Mouse (Mus musculus) heart, embryonic 14.5 days (tissue): ENCODE measurements around the gene Knop1. TPM values are rescaled to one million over a fixed set of nuclear protein-coding genes. Genes with fewer than 3 reads are reported as not detected.

Experiments used
- ATAC-seq: fragments of 200-750 bp; cut with Nextera tagmentation; 2 replicates; pipeline ENCODE4 v1.8.0; 2017; ENCODE audit warnings: low read depth, moderate TSS enrichment; ENCODE audit not compliant: insufficient number of reproducible peaks, insufficient read depth, low FRiP score
- H3K27ac ChIP-seq, 2 experiments: fragments of 200-500 bp in 1 of 2; fragments of 300-500 bp in 1 of 2; sonication (generic) in 1 of 2; replicated peaks in 1 of 2; 2 replicates each; pipeline ENCODE4 v1.5.1; 2012 to 2014; ENCODE audit warnings: low read depth in 2 of 2, low read length in 2 of 2, control low read depth in 1 of 2, mild to moderate bottlenecking in 1 of 2, mixed read lengths in 1 of 2; ENCODE audit not compliant: control insufficient read depth in 1 of 2, insufficient read depth in 1 of 2
- H3K27me3 ChIP-seq: fragments of 300-500 bp; sonication (generic); 2 replicates; pipeline ENCODE4 v1.6.1; 2014; ENCODE audit warnings: mild to moderate bottlenecking, low read length, control low read depth; ENCODE audit not compliant: control insufficient read depth, insufficient read depth
- H3K36me3 ChIP-seq: fragments of 300-500 bp; sonication (generic); 2 replicates; pipeline ENCODE4 v1.6.1; 2014; ENCODE audit warnings: mild to moderate bottlenecking, control low read depth, low read length, mixed read lengths; ENCODE audit not compliant: control insufficient read depth, insufficient read depth
- H3K4me1 ChIP-seq, 2 experiments: fragments of 200-500 bp in 1 of 2; fragments of 300-500 bp in 1 of 2; sonication (generic) in 1 of 2; 2 replicates each; pipeline ENCODE4 v1.6.1; 2012 to 2014; ENCODE audit warnings: low read length in 2 of 2, control low read depth in 1 of 2, mixed read lengths in 1 of 2; ENCODE audit not compliant: control insufficient read depth in 2 of 2, insufficient read depth in 2 of 2
- H3K4me2 ChIP-seq: fragments of 300-500 bp; sonication (generic); 2 replicates; pipeline ENCODE4 v1.6.1; 2014; ENCODE audit warnings: mild to moderate bottlenecking, low read length
- H3K4me3 ChIP-seq, 2 experiments: fragments of 200-500 bp in 1 of 2; fragments of 300-500 bp in 1 of 2; sonication (generic) in 1 of 2; 2 replicates each; pipeline ENCODE4 v1.5.1; 2012 to 2014; ENCODE audit warnings: low read length in 2 of 2, mild to moderate bottlenecking in 2 of 2, control low read depth in 1 of 2, low read depth in 1 of 2, moderate library complexity in 1 of 2; ENCODE audit not compliant: control insufficient read depth in 1 of 2, insufficient read depth in 1 of 2
- H3K9ac ChIP-seq: fragments of 300-500 bp; sonication (generic); 2 replicates; pipeline ENCODE4 v1.6.1; 2014; ENCODE audit warnings: mild to moderate bottlenecking, low read length
- H3K9me3 ChIP-seq: fragments of 300-500 bp; sonication (generic); 2 replicates; pipeline ENCODE4 v1.6.1; 2016; ENCODE audit warnings: low read length, control low read depth; ENCODE audit not compliant: control insufficient read depth
- WGBS: fragments of 180-500 bp; shearing (Covaris S2); extraction: QIAGEN DNeasy Blood & Tissue Kit; methylation state at CpG from one replicate; pipeline ENCODE4 v1.1.7; 2014; 5-methylcytosine and 5-hydroxymethylcytosine counted together
- polyA plus RNA-seq: library from polyadenylated mRNA; unstranded; fragments of >200 nt; fragmentation: Nextera tagmentation; extraction: Ambion mirVana; gene quantifications from 2 replicates; pipeline ENCODE4 v1.2.1, GENCODE M21; 2014

The Knop1 gene
- polyA plus RNA-seq, 1 experiment from 2014 or later: 55.0 TPM

- Histone ChIP-seq H3K4me1 (peaks cover 0 to 2% of the 10 kb centered on the region in 2 experiments; a peak in 1 of 4 replicates), H3K4me3 (no peak overlapping the region), H3K36me3 (no peaks in the 10 kb centered on the region), H3K27me3 (no peaks in the 10 kb centered on the region), H3K9me3 (no peaks in the 10 kb centered on the region), H3K4me2 (no peak overlapping the region), H3K9ac (no peak overlapping the region), H3K27ac (no peak overlapping the region)
- WGBS: 25% methylated on average over 3 of the region's 3 CpGs
- ATAC-seq: no peak
These were observed 33.1 kb upstream of the Knop1 start for GRCm38 (mm10) chr7:118889046-118889680.

- H3K9ac ChIP-seq: no peak overlapping the region
- H3K36me3 ChIP-seq: no peaks in the 10 kb centered on the region
- H3K4me1 ChIP-seq: peaks cover 10% of the 10 kb centered on the region in 2 experiments
- no peak overlapping the region for H3K27ac ChIP-seq
- no peak for ATAC-seq
- H3K4me3 ChIP-seq: no peak overlapping the region
- no peaks in the 10 kb centered on the region for H3K9me3 ChIP-seq
- no peaks in the 10 kb centered on the region for H3K27me3 ChIP-seq
- H3K4me2 ChIP-seq: no peak overlapping the region
- 53% methylated on average over 6 of the region's 6 CpGs for WGBS
These were observed 31.4 kb upstream of the Knop1 start for GRCm38 (mm10) chr7:118887303-118888055.

- no peaks in the 10 kb centered on the region for H3K9me3 ChIP-seq
- no peak overlapping the region for H3K27ac ChIP-seq
- peaks cover 10 to 11% of the 10 kb centered on the region in 2 experiments for H3K4me1 ChIP-seq
- ATAC-seq: no peak
- H3K4me2 ChIP-seq: no peak overlapping the region
- H3K4me3 ChIP-seq: no peak overlapping the region
- H3K9ac ChIP-seq: no peak overlapping the region
- no peaks in the 10 kb centered on the region for H3K36me3 ChIP-seq
- WGBS: 71% methylated on average over 4 of the region's 4 CpGs
- H3K27me3 ChIP-seq: no peaks in the 10 kb centered on the region
These were observed 28.9 kb upstream of the Knop1 start for GRCm38 (mm10) chr7:118884969-118885368.

GRCm38 (mm10) chr7:118883957-118884356 lies 27.9 kb upstream of the Knop1 start:
- no peak overlapping the region for H3K27ac ChIP-seq
- peaks cover 10 to 11% of the 10 kb centered on the region in 2 experiments for H3K4me1 ChIP-seq
- no peak for ATAC-seq
- no peak overlapping the region for H3K9ac ChIP-seq
- no peaks in the 10 kb centered on the region for H3K9me3 ChIP-seq
- H3K4me2 ChIP-seq: no peak overlapping the region
- WGBS: 44% methylated on average over 4 of the region's 4 CpGs
- no peaks in the 10 kb centered on the region for H3K36me3 ChIP-seq
- no peak overlapping the region for H3K4me3 ChIP-seq
- H3K27me3 ChIP-seq: no peaks in the 10 kb centered on the region

GRCm38 (mm10) chr7:118879466-118880029 lies 23.5 kb upstream of the Knop1 start:
- Histone ChIP-seq H3K9ac (no peak overlapping the region), H3K27ac (no peak overlapping the region), H3K4me2 (no peak overlapping the region), H3K4me3 (no peak overlapping the region), H3K9me3 (no peaks in the 10 kb centered on the region), H3K36me3 (no peaks in the 10 kb centered on the region), H3K27me3 (no peaks in the 10 kb centered on the region), H3K4me1 (peaks cover 10 to 11% of the 10 kb centered on the region in 2 experiments)
- WGBS: 82% methylated on average over 3 of the region's 3 CpGs
- no peak for ATAC-seq

- ATAC-seq: no peak
- Histone ChIP-seq H3K27me3 (no peaks in the 10 kb centered on the region), H3K4me2 (no peak overlapping the region), H3K9ac (no peak overlapping the region), H3K27ac (no peak overlapping the region), H3K4me3 (no peak overlapping the region), H3K9me3 (no peaks in the 10 kb centered on the region), H3K4me1 (no peaks in the 10 kb centered on the region), H3K36me3 (no peaks in the 10 kb centered on the region)
- WGBS: 51% methylated on average over 2 of the region's 2 CpGs
These were observed 9.3 kb upstream of the Knop1 start for GRCm38 (mm10) chr7:118865362-118865761.

GRCm38 (mm10) chr7:118858640-118859039 lies 2.6 kb upstream of the Knop1 start:
- H3K36me3 ChIP-seq: peaks cover 4% of the 10 kb centered on the region; the same call in 1 of the 2 replicates
- no peak for ATAC-seq
- 82% methylated on average over 1 of the region's 1 CpGs for WGBS
- H3K27me3 ChIP-seq: no peaks in the 10 kb centered on the region
- H3K4me2 ChIP-seq: no peak overlapping the region
- no peaks in the 10 kb centered on the region for H3K9me3 ChIP-seq
- H3K4me3 ChIP-seq: no peak overlapping the region
- H3K9ac ChIP-seq: no peak overlapping the region
- H3K27ac ChIP-seq: no peak overlapping the region
- H3K4me1 ChIP-seq: peaks cover 5 to 15% of the 10 kb centered on the region in 2 experiments
